Mouse (Mus musculus) cerebellum, adult 2 months (tissue): ENCODE measurements around the gene Akap8l.

Source experiments
- CTCF ChIP-seq: fragments of 200-500 bp; IDR thresholded peaks from 2 replicates; pipeline ENCODE4 v1.5.1; 2011; ENCODE audit warnings: low read depth, mild to moderate bottlenecking, control low read depth, low read length, moderate library complexity, borderline replicate concordance; ENCODE audit not compliant: insufficient read depth
- POLR2A ChIP-seq: fragments of 200-500 bp; IDR thresholded peaks from 2 replicates; pipeline ENCODE4 v1.6.1; 2011; ENCODE audit warnings: low read length, control low read depth, borderline replicate concordance; ENCODE audit not compliant: insufficient read depth

GRCm38 (mm10) chr17:32281126-32281525 is 69.3 kb downstream of the Akap8l start:
- TF ChIP-seq CTCF = no peak
- TF ChIP-seq POLR2A = no peak
